Mouse (Mus musculus): Measurements from ENCODE around the gene Spock1.

DNA sequence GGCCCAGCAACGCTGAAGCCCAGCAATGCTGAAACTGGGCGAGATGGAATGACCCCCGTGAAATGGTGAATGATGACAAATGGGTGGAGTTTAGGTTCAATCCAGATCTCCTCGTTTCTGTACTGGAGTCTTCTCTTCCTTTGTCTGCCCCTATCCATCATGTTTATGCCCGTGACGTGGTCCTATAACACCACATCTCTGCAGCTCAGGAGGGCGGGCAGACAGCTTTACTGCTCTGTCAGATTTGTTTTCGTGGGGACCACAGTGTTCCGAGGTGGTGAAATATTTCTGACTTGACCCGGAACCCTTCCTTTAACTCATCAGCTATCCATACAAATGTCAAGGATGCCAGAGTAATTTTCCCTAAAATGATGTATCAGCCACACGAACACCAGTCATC lies 98.5 kb downstream of the Spock1 start:
- TF ChIP-seq POLR2A (IDR thresholded peaks at IDR 0.05; ENCODE audit: low read depth, low read length) (no peak), CTCF (IDR thresholded peaks at IDR 0.05; ENCODE audit: extremely low read depth, insufficient read length, insufficient replicate concordance, low read depth, low read length) (no peak)

Measured in small intestine, adult 2 months (tissue).